Mouse (Mus musculus) erythroblast, embryonic 14.5 days (primary cell): ENCODE measurements around the gene Hnrnpl. TPM values are rescaled to one million over a fixed set of nuclear protein-coding genes. Genes with fewer than 3 reads are reported as not detected.

Source experiments
- H3K27me3 ChIP-seq: 2 replicates; pipeline ENCODE4 v1.6.1; 2012; ENCODE audit warnings: inconsistent platforms; ENCODE audit not compliant: control insufficient read depth
- H3K36me3 ChIP-seq: 2 replicates; pipeline ENCODE4 v1.6.1; 2012; ENCODE audit warnings: mild to moderate bottlenecking, inconsistent platforms; ENCODE audit not compliant: control insufficient read depth
- H3K4me1 ChIP-seq: 2 replicates; pipeline ENCODE4 v1.6.1; 2012; ENCODE audit warnings: inconsistent platforms; ENCODE audit not compliant: control insufficient read depth
- H3K4me3 ChIP-seq: replicated peaks from 2 replicates; pipeline ENCODE3; 2012; ENCODE audit warnings: moderate library complexity, mild to moderate bottlenecking, inconsistent platforms
- H3K9me3 ChIP-seq: 2 replicates; pipeline ENCODE4 v1.6.1; 2012; ENCODE audit warnings: low read length, inconsistent platforms, mixed read lengths; ENCODE audit not compliant: control insufficient read depth
- GATA1 ChIP-seq: IDR thresholded peaks from 2 replicates; pipeline ENCODE4 v1.6.1; 2012; ENCODE audit warnings: low read length, inconsistent platforms, mixed read lengths
- TAL1 ChIP-seq: IDR thresholded peaks from 3 replicates; pipeline ENCODE4 v1.6.1; 2012; ENCODE audit warnings: low read length, inconsistent platforms, mixed read lengths
- polyA plus RNA-seq: library from polyadenylated mRNA; stranded (reverse); fragments of >175 nt; gene quantifications from 2 replicates; pipeline ENCODE4 v1.2.3, GENCODE M21; 2012

Gene Hnrnpl
- polyA plus RNA-seq, 1 experiment = 24.2 TPM

GRCm38 (mm10) chr7:28809401-28810089 lies 1.2 kb downstream of the Hnrnpl start:
- H3K4me3 ChIP-seq = peak overlapping the region; percentile 93
- H3K9me3 ChIP-seq = no peaks in the 10 kb centered on the region
- peaks cover 29% of the 10 kb centered on the region for H3K36me3 ChIP-seq
- H3K4me1 ChIP-seq = peaks cover 57% of the 10 kb centered on the region
- no peak for TF ChIP-seq TAL1
- no peak for TF ChIP-seq GATA1
- H3K27me3 ChIP-seq = no peaks in the 10 kb centered on the region

- H3K4me3 ChIP-seq = peak overlapping the region; percentile 93
- no peak for TF ChIP-seq TAL1
- peak; percentile 46; the same call in 1 of the 2 replicates for TF ChIP-seq GATA1
- H3K36me3 ChIP-seq = peaks cover 37% of the 10 kb centered on the region
- no peaks in the 10 kb centered on the region for H3K27me3 ChIP-seq
- H3K4me1 ChIP-seq = peaks cover 64% of the 10 kb centered on the region
- H3K9me3 ChIP-seq = no peaks in the 10 kb centered on the region
Measured at GRCm38 (mm10) chr7:28810107-28811066, 2.0 kb downstream of the Hnrnpl start.

GRCm38 (mm10) chr7:28811228-28811627 lies 2.9 kb downstream of the Hnrnpl start:
- Histone ChIP-seq H3K36me3 (peaks cover 46% of the 10 kb centered on the region), H3K4me1 (peaks cover 72% of the 10 kb centered on the region), H3K27me3 (no peaks in the 10 kb centered on the region), H3K9me3 (no peaks in the 10 kb centered on the region), H3K4me3 (peak overlapping the region; percentile 93)
- TF ChIP-seq GATA1 = no peak
- TF ChIP-seq TAL1 = no peak

- Histone ChIP-seq H3K27me3 (no peaks in the 10 kb centered on the region), H3K4me3 (peak overlapping the region; percentile 93), H3K36me3 (peaks cover 51% of the 10 kb centered on the region), H3K9me3 (no peaks in the 10 kb centered on the region), H3K4me1 (peaks cover 75% of the 10 kb centered on the region)
- TF ChIP-seq GATA1 = no peak
- no peak for TF ChIP-seq TAL1
Measured at GRCm38 (mm10) chr7:28811640-28812275, 3.4 kb downstream of the Hnrnpl start.

- H3K27me3 ChIP-seq = no peaks in the 10 kb centered on the region
- TF ChIP-seq GATA1 (no peak), TAL1 (no peak)
- peaks cover 79% of the 10 kb centered on the region for H3K4me1 ChIP-seq
- H3K9me3 ChIP-seq = no peaks in the 10 kb centered on the region
- peak overlapping the region; percentile 93 for H3K4me3 ChIP-seq
- H3K36me3 ChIP-seq = peaks cover 58% of the 10 kb centered on the region
Measured at GRCm38 (mm10) chr7:28812436-28812835, 4.1 kb downstream of the Hnrnpl start.

- peaks cover 79% of the 10 kb centered on the region for H3K4me1 ChIP-seq
- TF ChIP-seq GATA1 = no peak
- no peak for TF ChIP-seq TAL1
Measured at GRCm38 (mm10) chr7:28812949-28813348, 4.6 kb downstream of the Hnrnpl start.

GRCm38 (mm10) chr7:28814306-28815034 lies 6.1 kb downstream of the Hnrnpl start:
- Histone ChIP-seq H3K4me1 (peaks cover 79% of the 10 kb centered on the region), H3K27me3 (no peaks in the 10 kb centered on the region), H3K9me3 (no peaks in the 10 kb centered on the region), H3K4me3 (no peak overlapping the region), H3K36me3 (peaks cover 78% of the 10 kb centered on the region)
- TF ChIP-seq GATA1 = no peak
- no peak for TF ChIP-seq TAL1

More at GRCm38 (mm10) chr7:28812949-28813348, 4.6 kb downstream of the Hnrnpl start:
- Histone ChIP-seq H3K27me3 (no peaks in the 10 kb centered on the region), H3K9me3 (no peaks in the 10 kb centered on the region), H3K36me3 (peaks cover 63% of the 10 kb centered on the region), H3K4me3 (peak overlapping the region; percentile 93)

GRCm38 (mm10) chr7:28815230-28815629 lies 6.9 kb downstream of the Hnrnpl start:
- Histone ChIP-seq H3K4me1 (peaks cover 79% of the 10 kb centered on the region), H3K27me3 (no peaks in the 10 kb centered on the region), H3K9me3 (no peaks in the 10 kb centered on the region), H3K36me3 (peaks cover 85% of the 10 kb centered on the region), H3K4me3 (no peak overlapping the region)
- TF ChIP-seq TAL1 = no peak
- TF ChIP-seq GATA1 = no peak
